Mouse (Mus musculus): ENCODE data around the gene Pomgnt2. TPM values are rescaled to one million over a fixed set of nuclear protein-coding genes. Genes with fewer than 3 reads are reported as not detected.

Gene Pomgnt2
- polyA plus RNA-seq, 1 experiment from 2014 or later: 15.1 TPM

DNA sequence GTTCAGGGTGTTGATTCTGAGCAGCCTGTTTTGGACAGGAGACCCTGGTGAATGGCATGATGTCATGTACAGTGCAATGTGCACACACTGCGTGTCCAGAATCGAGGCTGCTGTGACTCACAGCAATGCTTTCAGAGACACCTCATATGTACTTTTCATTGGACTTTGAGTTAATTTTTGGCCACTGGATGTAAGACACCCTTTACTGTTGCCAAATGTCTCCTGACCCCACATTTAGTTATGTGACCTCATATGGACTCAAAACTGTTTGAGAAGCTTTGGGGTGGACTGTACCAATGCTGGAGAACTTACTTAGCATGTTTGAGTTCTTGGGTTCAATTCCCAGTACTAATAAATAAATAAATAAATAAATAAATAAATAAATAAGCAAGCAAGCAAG is 13.8 kb upstream of the Pomgnt2 start:
- 0 out of 2 replicates have a peak, but pooled peaks cover 3% of the 10 kb centered on the region for H3K27me3 ChIP-seq

DNA sequence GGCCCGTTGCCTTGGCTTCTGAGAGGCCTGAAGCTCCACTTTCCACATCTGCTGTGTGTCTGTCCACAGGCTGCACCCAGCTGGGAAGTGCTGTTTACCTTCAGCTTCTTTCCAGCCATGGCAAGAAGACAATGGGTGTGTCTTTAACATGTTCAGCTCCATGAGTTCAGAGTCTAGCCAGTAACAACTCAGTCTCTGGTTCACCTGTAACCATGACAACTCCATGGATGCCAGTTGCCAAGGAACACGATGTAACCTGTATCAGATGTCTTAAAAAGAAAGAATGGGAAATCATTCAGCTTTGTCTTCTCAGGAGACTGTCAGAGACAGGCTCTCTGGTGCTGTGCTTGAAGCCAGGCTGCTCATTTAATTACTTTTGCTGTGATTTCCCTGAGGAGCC is 12.0 kb upstream of the Pomgnt2 start:
- 53% methylated on average over 2 of the region's 2 CpGs for WGBS

More for the DNA sequence above, 13.8 kb upstream of the Pomgnt2 start:
- H3K9me3 ChIP-seq: no peaks in the 10 kb centered on the region
- H3K4me2 ChIP-seq: no peak overlapping the region
- no peak for ATAC-seq (ENCODE audit: insufficient number of reproducible peaks, insufficient read depth, low FRiP score, low TSS enrichment, low read depth)
- no peaks in the 10 kb centered on the region for H3K4me1 ChIP-seq
- no peaks in the 10 kb centered on the region for H3K36me3 ChIP-seq
- H3K4me3 ChIP-seq: no peak overlapping the region
- no peak overlapping the region for H3K27ac ChIP-seq
- no peak overlapping the region for H3K9ac ChIP-seq
- WGBS: 87% methylated on average over 2 of the region's 2 CpGs

GRCm38 (mm10) chr9:122006609-122007008 is 9.7 kb upstream of the Pomgnt2 start:
- Histone ChIP-seq H3K4me3 (no peak overlapping the region), H3K9me3 (no peaks in the 10 kb centered on the region), H3K4me1 (no peaks in the 10 kb centered on the region), H3K4me2 (no peak overlapping the region), H3K27me3 (0 out of 2 replicates have a peak, but pooled peaks cover 3% of the 10 kb centered on the region), H3K9ac (no peak overlapping the region), H3K27ac (no peak overlapping the region), H3K36me3 (no peaks in the 10 kb centered on the region)
- 12% methylated on average over 7 of the region's 7 CpGs for WGBS
- ATAC-seq (ENCODE audit: insufficient number of reproducible peaks, insufficient read depth, low FRiP score, low TSS enrichment, low read depth): no peak

More for the DNA sequence above, 12.0 kb upstream of the Pomgnt2 start:
- no peak overlapping the region for H3K9ac ChIP-seq
- H3K4me3 ChIP-seq: no peak overlapping the region
- H3K4me2 ChIP-seq: no peak overlapping the region
- H3K36me3 ChIP-seq: no peaks in the 10 kb centered on the region
- H3K4me1 ChIP-seq: no peaks in the 10 kb centered on the region
- H3K27ac ChIP-seq: no peak overlapping the region
- H3K9me3 ChIP-seq: no peaks in the 10 kb centered on the region
- ATAC-seq (ENCODE audit: insufficient number of reproducible peaks, insufficient read depth, low FRiP score, low TSS enrichment, low read depth): no peak
- H3K27me3 ChIP-seq: 0 out of 2 replicates have a peak, but pooled peaks cover 3% of the 10 kb centered on the region

DNA sequence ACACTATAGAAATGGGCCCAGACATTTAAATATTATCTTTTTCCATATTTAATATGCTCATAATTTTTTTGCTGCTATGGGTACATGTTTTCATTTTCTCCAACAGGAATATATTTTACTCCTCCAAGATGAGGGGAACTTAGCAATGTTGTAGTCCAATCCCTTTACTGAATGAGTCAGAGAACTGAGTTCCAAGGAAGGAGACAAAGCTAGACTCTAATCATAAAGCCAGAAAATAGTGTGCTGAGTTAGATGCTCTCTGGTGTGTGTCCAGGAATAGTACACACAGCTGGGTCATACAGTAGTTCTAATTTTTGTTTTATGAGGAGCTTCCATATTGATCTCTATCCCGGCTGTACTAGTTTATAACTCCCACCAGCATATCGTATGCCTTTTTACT is 9.3 kb upstream of the Pomgnt2 start:
- no peak for ATAC-seq (ENCODE audit: insufficient number of reproducible peaks, insufficient read depth, low FRiP score, low TSS enrichment, low read depth)
- H3K27ac ChIP-seq: no peak overlapping the region
- 0 out of 2 replicates have a peak, but pooled peaks cover 3% of the 10 kb centered on the region for H3K27me3 ChIP-seq
- H3K9me3 ChIP-seq: no peaks in the 10 kb centered on the region
- H3K4me1 ChIP-seq: no peaks in the 10 kb centered on the region
- 87% methylated on average over 2 of the region's 2 CpGs for WGBS
- H3K9ac ChIP-seq: no peak overlapping the region
- H3K4me3 ChIP-seq: no peak overlapping the region
- no peak overlapping the region for H3K4me2 ChIP-seq
- no peaks in the 10 kb centered on the region for H3K36me3 ChIP-seq

DNA sequence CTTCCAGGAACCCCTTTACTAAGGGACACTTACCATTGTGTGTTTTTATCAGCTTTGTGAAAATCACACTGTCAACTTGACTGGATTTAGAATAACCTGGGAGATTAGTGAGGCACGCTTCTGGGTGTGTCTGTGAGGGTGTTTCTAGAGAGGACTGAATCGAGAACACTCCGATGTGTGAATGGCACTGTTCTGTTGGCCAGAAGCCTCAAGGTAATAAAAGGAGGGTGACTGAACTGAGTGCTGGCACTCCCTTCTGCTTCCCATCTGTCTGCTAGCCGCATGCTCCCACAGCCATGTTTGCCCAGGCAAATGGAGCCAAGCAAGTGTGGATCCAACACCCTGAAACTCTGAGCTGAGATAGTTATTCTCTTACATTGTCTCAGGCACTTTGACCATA is 1.1 kb upstream of the Pomgnt2 start:
- no peaks in the 10 kb centered on the region for H3K36me3 ChIP-seq
- no peak overlapping the region for H3K9ac ChIP-seq
- no peaks in the 10 kb centered on the region for H3K27me3 ChIP-seq
- no peak overlapping the region for H3K4me3 ChIP-seq
- no peak overlapping the region for H3K4me2 ChIP-seq
- WGBS: 80% methylated on average over 4 of the region's 4 CpGs
- no peak for ATAC-seq (ENCODE audit: insufficient number of reproducible peaks, insufficient read depth, low FRiP score, low TSS enrichment, low read depth)
- no peaks in the 10 kb centered on the region for H3K9me3 ChIP-seq
- peaks cover 19% of the 10 kb centered on the region for H3K4me1 ChIP-seq
- H3K27ac ChIP-seq: no peak overlapping the region

DNA sequence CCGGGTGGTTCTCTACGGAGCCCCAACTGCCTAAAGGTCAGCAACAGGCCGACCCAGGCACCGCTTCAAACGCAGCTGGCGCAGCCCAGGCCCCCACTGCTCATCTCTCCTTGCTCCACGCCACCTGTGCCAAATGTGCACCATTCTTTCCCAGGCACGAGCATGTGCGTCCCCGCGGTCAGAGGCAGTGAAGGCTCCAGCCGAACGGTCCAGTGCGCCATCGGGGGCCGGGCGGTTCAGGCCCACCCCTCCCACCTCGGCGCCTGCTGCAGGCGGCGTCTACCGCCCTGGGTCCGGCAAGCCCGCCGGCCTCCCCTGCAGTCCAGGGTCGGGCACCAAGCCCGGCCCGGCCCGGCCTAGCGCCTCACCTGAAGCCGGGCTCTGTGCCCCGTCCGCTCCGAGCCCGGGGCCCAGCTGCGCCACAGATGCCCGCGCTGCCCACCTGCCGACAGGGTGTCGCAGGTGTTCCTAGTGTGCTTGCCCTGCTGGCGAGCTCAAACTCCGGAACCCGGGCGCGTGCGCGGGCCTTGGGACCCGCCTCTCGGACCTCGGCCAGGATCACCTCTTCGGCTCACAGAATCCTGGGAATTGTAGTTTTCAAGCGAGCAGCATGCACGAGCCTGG is 1.3 kb downstream of the Pomgnt2 start:
- Histone ChIP-seq H3K9me3 (no peaks in the 10 kb centered on the region), H3K4me3 (peak overlapping the region; percentile 90), H3K27me3 (no peaks in the 10 kb centered on the region), H3K9ac (peak overlapping the region; percentile 83), H3K27ac (no peak overlapping the region), H3K4me2 (peak overlapping the region; percentile 97), H3K4me1 (peaks cover 19% of the 10 kb centered on the region), H3K36me3 (no peaks in the 10 kb centered on the region)
- peak; percentile 74; the same call in 1 of the 2 replicates for ATAC-seq (ENCODE audit: insufficient number of reproducible peaks, insufficient read depth, low FRiP score, low TSS enrichment, low read depth)
- WGBS: 1% methylated on average over 53 of the region's 53 CpGs

DNA sequence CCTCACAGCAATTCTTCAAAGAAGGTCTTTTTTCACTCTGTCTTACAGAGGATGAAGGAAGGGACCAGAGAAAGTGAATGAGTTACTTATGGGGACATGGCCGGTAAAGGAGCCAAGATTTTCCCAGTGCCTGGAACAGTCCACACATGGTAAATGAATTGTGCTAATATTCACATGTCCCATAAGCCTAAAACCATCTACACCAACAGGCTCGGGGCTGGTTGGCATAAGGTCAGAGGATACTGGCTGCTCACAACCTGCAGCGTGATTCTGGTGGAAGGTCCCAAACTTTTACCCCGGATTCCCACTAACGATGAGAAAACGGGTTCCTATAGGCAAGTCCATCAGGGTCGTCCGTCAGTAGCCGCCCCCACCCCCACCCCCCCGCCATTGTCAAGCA is 1.8 kb downstream of the Pomgnt2 start:
- WGBS: 14% methylated on average over 10 of the region's 10 CpGs
- peak overlapping the region; percentile 97 for H3K4me2 ChIP-seq
- H3K27ac ChIP-seq: no peak overlapping the region
- peaks cover 15% of the 10 kb centered on the region for H3K4me1 ChIP-seq
- ATAC-seq (ENCODE audit: insufficient number of reproducible peaks, insufficient read depth, low FRiP score, low TSS enrichment, low read depth): no peak
- H3K9me3 ChIP-seq: no peaks in the 10 kb centered on the region
- H3K27me3 ChIP-seq: no peaks in the 10 kb centered on the region
- 0 out of 2 replicates have a peak, but pooled peaks cover 4% of the 10 kb centered on the region for H3K36me3 ChIP-seq
- H3K4me3 ChIP-seq: peak overlapping the region; percentile 90
- H3K9ac ChIP-seq: peak overlapping the region; percentile 83

DNA sequence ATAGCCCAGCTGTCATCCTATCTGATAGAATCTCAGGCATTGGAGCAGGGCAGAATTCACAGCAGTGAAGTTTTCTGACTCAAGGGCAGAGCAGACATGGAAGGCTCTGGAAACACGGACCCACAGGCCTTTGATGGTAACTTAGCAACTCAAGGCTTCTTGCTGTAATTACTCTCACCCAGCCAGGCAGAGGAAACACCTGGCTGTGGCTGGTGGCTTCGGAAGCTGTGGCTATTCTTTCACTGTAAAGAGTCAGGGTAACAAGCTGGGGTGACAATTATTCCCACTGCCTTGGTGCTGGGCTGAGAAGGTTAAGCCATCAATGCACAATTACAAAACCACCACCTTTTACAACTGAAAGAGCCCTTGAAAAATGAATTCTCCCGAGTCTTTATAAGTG is 3.9 kb downstream of the Pomgnt2 start:
- H3K27me3 ChIP-seq: no peaks in the 10 kb centered on the region
- no peak for ATAC-seq (ENCODE audit: insufficient number of reproducible peaks, insufficient read depth, low FRiP score, low TSS enrichment, low read depth)
- H3K4me2 ChIP-seq: no peak overlapping the region
- H3K4me3 ChIP-seq: no peak overlapping the region
- no peak overlapping the region for H3K9ac ChIP-seq
- H3K9me3 ChIP-seq: no peaks in the 10 kb centered on the region
- H3K4me1 ChIP-seq: peaks cover 9% of the 10 kb centered on the region
- H3K36me3 ChIP-seq: 0 out of 2 replicates have a peak, but pooled peaks cover 4% of the 10 kb centered on the region
- H3K27ac ChIP-seq: no peak overlapping the region
- WGBS: 74% methylated on average over 3 of the region's 3 CpGs

GRCm38 (mm10) chr9:121991041-121991440 is 5.9 kb downstream of the Pomgnt2 start:
- no peaks in the 10 kb centered on the region for H3K9me3 ChIP-seq
- no peak overlapping the region for H3K27ac ChIP-seq
- WGBS: 62% methylated on average over 5 of the region's 5 CpGs
- no peak for ATAC-seq (ENCODE audit: insufficient number of reproducible peaks, insufficient read depth, low FRiP score, low TSS enrichment, low read depth)
- H3K27me3 ChIP-seq: no peaks in the 10 kb centered on the region
- H3K4me1 ChIP-seq: peaks cover 9% of the 10 kb centered on the region
- H3K4me2 ChIP-seq: no peak overlapping the region
- no peak overlapping the region for H3K4me3 ChIP-seq
- 0 out of 2 replicates have a peak, but pooled peaks cover 4% of the 10 kb centered on the region for H3K36me3 ChIP-seq
- H3K9ac ChIP-seq: no peak overlapping the region

DNA sequence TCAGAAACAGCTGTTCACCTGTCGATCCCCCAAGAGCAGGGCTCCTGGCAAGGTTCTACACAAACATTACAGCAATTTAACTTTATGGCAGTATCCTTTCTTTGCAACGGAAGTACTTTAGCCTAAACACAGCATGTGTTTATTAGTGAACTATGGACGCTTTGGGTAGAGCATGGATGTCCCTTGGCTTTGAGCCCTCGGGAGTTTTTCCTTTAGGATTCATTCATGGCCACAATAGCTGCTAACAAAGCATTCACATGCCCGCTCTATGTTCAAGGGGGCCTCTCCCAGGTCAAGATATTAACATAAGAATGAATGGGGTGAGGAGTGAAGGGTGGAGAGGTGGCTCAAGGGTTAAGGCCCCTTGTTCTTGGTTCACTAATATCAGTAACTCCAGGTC is 7.4 kb downstream of the Pomgnt2 start:
- 0 out of 2 replicates have a peak, but pooled peaks cover 4% of the 10 kb centered on the region for H3K36me3 ChIP-seq
- no peak overlapping the region for H3K4me2 ChIP-seq
- no peak overlapping the region for H3K4me3 ChIP-seq
- no peak overlapping the region for H3K9ac ChIP-seq
- H3K27ac ChIP-seq: no peak overlapping the region
- no peaks in the 10 kb centered on the region for H3K27me3 ChIP-seq
- no peak for ATAC-seq (ENCODE audit: insufficient number of reproducible peaks, insufficient read depth, low FRiP score, low TSS enrichment, low read depth)
- WGBS: 69% methylated on average over 5 of the region's 5 CpGs
- H3K9me3 ChIP-seq: no peaks in the 10 kb centered on the region
- H3K4me1 ChIP-seq: peaks cover 8% of the 10 kb centered on the region

- Histone ChIP-seq H3K4me3 (no peak overlapping the region), H3K27me3 (no peaks in the 10 kb centered on the region), H3K36me3 (0 out of 2 replicates have a peak, but pooled peaks cover 4% of the 10 kb centered on the region), H3K4me2 (no peak overlapping the region), H3K27ac (no peak overlapping the region), H3K9me3 (no peaks in the 10 kb centered on the region), H3K4me1 (peaks cover 6% of the 10 kb centered on the region; the same call in 1 of the 2 replicates), H3K9ac (no peak overlapping the region)
- 73% methylated on average over 3 of the region's 3 CpGs for WGBS
- ATAC-seq (ENCODE audit: insufficient number of reproducible peaks, insufficient read depth, low FRiP score, low TSS enrichment, low read depth): no peak
Measured at GRCm38 (mm10) chr9:121988910-121989309, 8.0 kb downstream of the Pomgnt2 start.
